Mouse (Mus musculus): ENCODE results near the gene Ak1.

Ak1 gene

GRCm38 (mm10) chr2:32628044-32628550 is 6.5 kb downstream of the Ak1 start:
- DNase-seq (ENCODE audit: low spot score), result no peak

- DNase-seq (ENCODE audit: low spot score), result no peak
These were observed 7.2 kb downstream of the Ak1 start for GRCm38 (mm10) chr2:32628729-32629128.

- no peak for DNase-seq (ENCODE audit: low spot score)
These were observed 7.9 kb downstream of the Ak1 start for GRCm38 (mm10) chr2:32629276-32629976.

GRCm38 (mm10) chr2:32630036-32630435 is 8.5 kb downstream of the Ak1 start:
- DNase-seq (ENCODE audit: low spot score), result no peak

- no peak for DNase-seq (ENCODE audit: low spot score)
These were observed 9.5 kb downstream of the Ak1 start for GRCm38 (mm10) chr2:32631046-32631445.

GRCm38 (mm10) chr2:32631737-32632394 is 10.3 kb downstream of the Ak1 start:
- peak; percentile 80 for DNase-seq (ENCODE audit: low spot score)

GRCm38 (mm10) chr2:32633660-32634059 is 12.1 kb downstream of the Ak1 start:
- DNase-seq (ENCODE audit: low spot score), result no peak

- DNase-seq (ENCODE audit: low spot score), result no peak
These were observed 12.9 kb downstream of the Ak1 start for GRCm38 (mm10) chr2:32634277-32635105.

GRCm38 (mm10) chr2:32636617-32637016 is 15.1 kb downstream of the Ak1 start:
- DNase-seq (ENCODE audit: low spot score), result no peak

GRCm38 (mm10) chr2:32637778-32638281 is 16.3 kb downstream of the Ak1 start:
- no peak for DNase-seq (ENCODE audit: low spot score)

GRCm38 (mm10) chr2:32639632-32640031 is 18.1 kb downstream of the Ak1 start:
- DNase-seq (ENCODE audit: low spot score), result no peak

GRCm38 (mm10) chr2:32640550-32641051 is 19.0 kb downstream of the Ak1 start:
- no peak for DNase-seq (ENCODE audit: low spot score)

GRCm38 (mm10) chr2:32641810-32642209 is 20.3 kb downstream of the Ak1 start:
- DNase-seq (ENCODE audit: low spot score), result no peak

GRCm38 (mm10) chr2:32642813-32643212 is 21.3 kb downstream of the Ak1 start:
- DNase-seq (ENCODE audit: low spot score), result no peak

- no peak for DNase-seq (ENCODE audit: low spot score)
These were observed 22.5 kb downstream of the Ak1 start for GRCm38 (mm10) chr2:32644083-32644482.

GRCm38 (mm10) chr2:32644799-32645475 is 23.4 kb downstream of the Ak1 start:
- no peak for DNase-seq (ENCODE audit: low spot score)

- DNase-seq (ENCODE audit: low spot score), result no peak
These were observed 24.1 kb downstream of the Ak1 start for GRCm38 (mm10) chr2:32645647-32646046.

GRCm38 (mm10) chr2:32646379-32647056 is 25.0 kb downstream of the Ak1 start, which contains the start of gene Eng:
Eng (plus strand) TSS chr2:32646595.
- no peak for DNase-seq (ENCODE audit: low spot score)

- DNase-seq (ENCODE audit: low spot score), result no peak
These were observed 25.8 kb downstream of the Ak1 start for GRCm38 (mm10) chr2:32647366-32647765.

- DNase-seq (ENCODE audit: low spot score), result no peak
These were observed 32.2 kb downstream of the Ak1 start for GRCm38 (mm10) chr2:32653764-32654163.

Measured in c-Kit-positive CD71-positive TER-119-positive erythroid progenitor cells, embryonic 14.5 days (primary cell).